Mouse (Mus musculus) hindbrain, embryonic 15.5 days (tissue): ENCODE data around the gene Zfp616. TPM values are rescaled to one million over a fixed set of nuclear protein-coding genes. Genes with fewer than 3 reads are reported as not detected.

Experiments
- ATAC-seq: fragments of 200-750 bp; cut with Nextera tagmentation; 2 replicates; pipeline ENCODE4 v1.8.0; 2017; ENCODE audit warnings: low read depth, moderate number of reproducible peaks, moderate TSS enrichment; ENCODE audit not compliant: low FRiP score
- H3K27ac ChIP-seq: fragments of 300-500 bp; sonication (generic); replicated peaks from 2 replicates; pipeline ENCODE4 v1.5.1; 2015; ENCODE audit warnings: mild to moderate bottlenecking, inconsistent platforms
- H3K27me3 ChIP-seq: fragments of 300-500 bp; sonication (generic); 2 replicates; pipeline ENCODE4 v1.6.1; 2015; ENCODE audit warnings: control low read depth, inconsistent platforms
- H3K36me3 ChIP-seq: fragments of 300-500 bp; sonication (generic); 2 replicates; pipeline ENCODE4 v1.6.1; 2015; ENCODE audit warnings: control low read depth, inconsistent platforms
- H3K4me1 ChIP-seq: fragments of 300-500 bp; sonication (generic); replicated peaks from 2 replicates; pipeline ENCODE4 v1.6.1; 2015; ENCODE audit warnings: control low read depth, inconsistent platforms
- H3K4me2 ChIP-seq: fragments of 300-500 bp; sonication (generic); 2 replicates; pipeline ENCODE4 v1.6.1; 2015; ENCODE audit warnings: moderate library complexity, mild to moderate bottlenecking, inconsistent platforms
- H3K4me3 ChIP-seq: fragments of 300-500 bp; sonication (generic); 2 replicates; pipeline ENCODE4 v1.5.1; 2015; ENCODE audit warnings: mild to moderate bottlenecking, inconsistent platforms
- H3K9ac ChIP-seq: fragments of 300-500 bp; sonication (generic); 2 replicates; pipeline ENCODE4 v1.6.1; 2015; ENCODE audit warnings: inconsistent platforms
- H3K9me3 ChIP-seq: fragments of 300-500 bp; sonication (generic); 2 replicates; pipeline ENCODE4 v1.6.1; 2016; ENCODE audit warnings: control low read depth, inconsistent platforms
- WGBS: fragments of 180-500 bp; shearing (Covaris S2); methylation state at CpG from one replicate; pipeline ENCODE4 v1.1.7; 2015; 5-methylcytosine and 5-hydroxymethylcytosine counted together
- polyA plus RNA-seq: library from polyadenylated mRNA; unstranded; fragments of >200 nt; fragmentation: Nextera tagmentation; extraction: Ambion mirVana; gene quantifications from 2 replicates; pipeline ENCODE4 v1.2.1, GENCODE M21; 2015

Zfp616 gene
- not detected in 2 replicates for polyA plus RNA-seq

- no peak within 1 kb of the TSS for H3K9ac ChIP-seq
- ATAC-seq = no peak
- no peaks in the 10 kb centered on the region for H3K4me1 ChIP-seq
- WGBS = 97% methylated on average over 1 of the region's 1 CpGs
- no peaks in the 10 kb centered on the region for H3K27me3 ChIP-seq
- no peaks in the 10 kb centered on the region for H3K36me3 ChIP-seq
- no peak within 1 kb of the TSS for H3K4me2 ChIP-seq
- no peak within 1 kb of the TSS for H3K4me3 ChIP-seq
- H3K27ac ChIP-seq = no peak within 1 kb of the TSS
- peaks cover 8% of the 10 kb centered on the region; the same call in 1 of the 2 replicates for H3K9me3 ChIP-seq
These were observed at the start of gene Zfp616 for GRCm38 (mm10) chr11:74069655-74070054. TSS of gene Zfp616 (plus strand) at chr11:74069955.

- no peaks in the 10 kb centered on the region for H3K36me3 ChIP-seq
- no peak overlapping the region for H3K4me2 ChIP-seq
- H3K9me3 ChIP-seq = peaks cover 6% of the 10 kb centered on the region
- 74% methylated on average over 3 of the region's 3 CpGs for WGBS
- no peak overlapping the region for H3K4me3 ChIP-seq
- H3K27ac ChIP-seq = no peak overlapping the region
- no peaks in the 10 kb centered on the region for H3K4me1 ChIP-seq
- H3K27me3 ChIP-seq = no peaks in the 10 kb centered on the region
- ATAC-seq = no peak
- H3K9ac ChIP-seq = no peak overlapping the region
These were observed 18.4 kb upstream of the Zfp616 start for GRCm38 (mm10) chr11:74051347-74051746.

- no peak for ATAC-seq
- 86% methylated on average over 2 of the region's 2 CpGs for WGBS
- H3K4me2 ChIP-seq = no peak within 1 kb of the TSS
These were observed 13.3 kb upstream of the Zfp616 start, which contains the start of the genes Olfr139 and Olfr399 for GRCm38 (mm10) chr11:74056451-74056850. TSS of gene Olfr139 (minus strand) at chr11:74056551. TSS of gene Olfr399 (minus strand) at chr11:74056615.

DNA sequence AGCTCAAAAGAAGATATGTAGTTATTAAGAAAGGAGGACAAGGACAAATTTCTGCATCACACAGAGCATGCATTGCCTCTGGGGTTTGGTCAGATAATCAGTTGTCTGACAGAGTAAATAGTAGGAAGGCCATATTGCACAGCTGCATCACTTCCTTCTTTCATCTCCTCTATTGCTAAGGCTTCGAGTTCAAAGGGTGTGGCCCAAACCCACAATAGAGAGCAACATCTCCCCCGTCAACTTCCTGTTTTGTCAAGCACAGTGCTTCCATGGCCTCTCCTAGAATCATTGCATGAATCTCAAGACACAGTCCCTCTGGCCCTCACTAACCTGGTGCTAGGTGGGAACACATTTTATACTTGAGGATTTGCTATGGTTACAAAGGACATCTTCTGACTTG, 31.0 kb downstream of the Zfp616 start:
- H3K27me3 ChIP-seq = no peaks in the 10 kb centered on the region
- H3K4me1 ChIP-seq = no peaks in the 10 kb centered on the region
- no peak overlapping the region for H3K9ac ChIP-seq
- H3K27ac ChIP-seq = no peak overlapping the region
- 0 out of 2 replicates have a peak, but pooled peaks cover 14% of the 10 kb centered on the region for H3K9me3 ChIP-seq
- no peak overlapping the region for H3K4me3 ChIP-seq
- no peak overlapping the region for H3K4me2 ChIP-seq
- no peaks in the 10 kb centered on the region for H3K36me3 ChIP-seq
- WGBS = 78% methylated on average over 2 of the region's 2 CpGs
- ATAC-seq = no peak

More at GRCm38 (mm10) chr11:74056451-74056850, 13.3 kb upstream of the Zfp616 start, which contains the start of the genes Olfr139 and Olfr399:
- Histone ChIP-seq H3K27ac (no peak within 1 kb of the TSS), H3K9ac (no peak within 1 kb of the TSS), H3K4me3 (no peak within 1 kb of the TSS), H3K36me3 (no peaks in the 10 kb centered on the region), H3K9me3 (peaks cover 6% of the 10 kb centered on the region), H3K27me3 (no peaks in the 10 kb centered on the region), H3K4me1 (no peaks in the 10 kb centered on the region)

DNA sequence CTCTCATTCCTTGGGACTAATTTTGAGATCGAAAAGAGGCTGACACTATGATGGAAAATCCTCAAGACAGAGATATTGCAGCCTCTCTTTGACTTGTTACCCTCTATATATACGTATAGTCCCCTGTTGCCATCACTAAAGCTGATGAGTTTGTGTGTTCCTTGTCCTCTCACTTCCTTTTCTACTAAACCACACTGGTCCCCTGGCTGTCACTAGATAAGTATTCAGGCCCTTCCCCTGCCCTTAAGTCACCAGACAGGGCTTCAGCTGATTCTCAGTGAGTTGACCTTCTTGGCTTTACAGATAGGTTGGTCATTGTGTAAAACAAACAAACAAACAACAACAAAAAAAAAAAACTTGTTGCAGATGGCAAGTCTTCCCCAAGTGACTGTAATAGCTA, 31.8 kb downstream of the Zfp616 start:
- no peak for ATAC-seq
- H3K9me3 ChIP-seq = 0 out of 2 replicates have a peak, but pooled peaks cover 14% of the 10 kb centered on the region
- WGBS = 53% methylated on average over 2 of the region's 2 CpGs
- H3K4me2 ChIP-seq = no peak overlapping the region
- no peaks in the 10 kb centered on the region for H3K4me1 ChIP-seq
- H3K27ac ChIP-seq = no peak overlapping the region
- H3K36me3 ChIP-seq = no peaks in the 10 kb centered on the region
- H3K4me3 ChIP-seq = no peak overlapping the region
- H3K27me3 ChIP-seq = no peaks in the 10 kb centered on the region
- no peak overlapping the region for H3K9ac ChIP-seq

DNA sequence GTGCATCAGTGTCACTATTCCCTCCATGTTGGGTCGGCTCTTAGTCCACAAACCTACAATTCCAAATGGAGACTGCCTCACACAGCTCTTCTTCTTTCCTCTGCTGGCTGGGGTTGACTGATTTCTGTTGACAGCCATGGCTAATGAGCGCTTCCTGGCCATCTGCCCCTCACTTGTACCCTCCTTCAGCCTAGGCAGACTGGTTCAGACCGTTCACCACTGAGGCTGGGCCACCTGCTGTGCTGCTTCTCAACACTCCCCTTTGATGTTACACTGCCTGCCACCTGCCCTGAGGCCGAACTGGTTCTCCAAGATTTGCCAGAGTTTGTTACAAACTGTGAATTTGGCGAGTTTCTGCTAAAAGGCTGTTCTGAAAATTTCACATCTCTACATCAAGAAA, 35.3 kb downstream of the Zfp616 start:
- ATAC-seq = no peak
- H3K27ac ChIP-seq = no peak overlapping the region
- 38% methylated on average over 5 of the region's 5 CpGs for WGBS
- H3K36me3 ChIP-seq = no peaks in the 10 kb centered on the region
- no peak overlapping the region for H3K4me2 ChIP-seq
- H3K4me3 ChIP-seq = no peak overlapping the region
- peaks cover 9% of the 10 kb centered on the region; the same call in 1 of the 2 replicates for H3K9me3 ChIP-seq
- H3K27me3 ChIP-seq = no peaks in the 10 kb centered on the region
- H3K9ac ChIP-seq = no peak overlapping the region
- H3K4me1 ChIP-seq = no peaks in the 10 kb centered on the region

DNA sequence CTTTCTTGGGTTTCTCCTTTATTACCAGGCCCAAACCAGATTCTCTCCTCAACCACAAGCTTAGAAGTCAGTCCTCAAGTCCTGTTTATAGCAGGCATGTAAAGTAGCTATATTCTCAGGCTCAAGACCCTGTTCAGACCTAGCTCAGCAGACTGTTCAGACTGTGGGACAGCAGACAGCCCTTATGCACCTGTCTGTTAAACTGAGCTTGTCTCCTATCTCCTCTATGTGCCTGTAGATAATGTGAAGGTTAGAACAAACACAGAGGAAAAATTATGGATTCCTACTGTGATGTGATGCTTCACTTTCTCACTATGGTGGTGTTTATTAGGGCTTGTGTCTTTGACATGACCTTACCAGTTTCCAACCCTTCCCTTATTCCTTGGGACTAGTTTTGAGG, 43.7 kb downstream of the Zfp616 start, which contains the start of gene Olfr401:
Olfr401 (plus strand) TSS at position 301 of the 400 bp plus-strand sequence.
- ATAC-seq = no peak
- H3K27ac ChIP-seq = no peak within 1 kb of the TSS

More for the DNA sequence above, 43.7 kb downstream of the Zfp616 start, which contains the start of gene Olfr401:
- H3K9me3 ChIP-seq = peaks cover 5% of the 10 kb centered on the region; the same call in 1 of the 2 replicates
- H3K27me3 ChIP-seq = no peaks in the 10 kb centered on the region
- no peaks in the 10 kb centered on the region for H3K4me1 ChIP-seq
- no peak within 1 kb of the TSS for H3K4me2 ChIP-seq
- no peaks in the 10 kb centered on the region for H3K36me3 ChIP-seq
- H3K9ac ChIP-seq = no peak within 1 kb of the TSS
- no peak within 1 kb of the TSS for H3K4me3 ChIP-seq

Other genes with a start within 250 kb of the Zfp616 start
- gene Olfr393, start 218.5 kb upstream of the Zfp616 start, polyA plus RNA-seq = not detected in 2 replicates
- gene Olfr394, start 179.2 kb upstream of the Zfp616 start, polyA plus RNA-seq = not detected in 2 replicates
- not detected in 2 replicates for gene Olfr395, start 160.7 kb upstream of the Zfp616 start, polyA plus RNA-seq
- not detected in 2 replicates for gene Olfr23, start 133.3 kb upstream of the Zfp616 start, polyA plus RNA-seq
- gene Olfr397, start 109.1 kb upstream of the Zfp616 start, polyA plus RNA-seq = not detected in 2 replicates
- not detected in 2 replicates for gene Olfr398, start 79.5 kb upstream of the Zfp616 start, polyA plus RNA-seq
- gene Olfr139, start 13.4 kb upstream of the Zfp616 start, polyA plus RNA-seq = not detected in 2 replicates
- gene Olfr399, start 13.3 kb upstream of the Zfp616 start, polyA plus RNA-seq = not detected in 2 replicates
- gene Olfr401, start 43.8 kb downstream of the Zfp616 start, polyA plus RNA-seq = not detected in 2 replicates
- not detected in 2 replicates for gene Olfr402, start 83.6 kb downstream of the Zfp616 start, polyA plus RNA-seq
- not detected in 2 replicates for gene Olfr403, start 116.3 kb downstream of the Zfp616 start, polyA plus RNA-seq
- gene Olfr43, start 141.4 kb downstream of the Zfp616 start, polyA plus RNA-seq = not detected in 2 replicates
- gene Olfr406, start 189.9 kb downstream of the Zfp616 start, polyA plus RNA-seq = not detected in 2 replicates
- gene Olfr59, start 213.8 kb downstream of the Zfp616 start, polyA plus RNA-seq = not detected in 2 replicates